Mouse (Mus musculus) CH12.LX (cell line): ENCODE data around the gene Sephs1. TPM values are rescaled to one million over a fixed set of nuclear protein-coding genes. Genes with fewer than 3 reads are reported as not detected.

Experiments used
- DNase-seq: peaks from one replicate; pipeline ENCODE4 v3.0.0-alpha.2; 2013; ENCODE audit errors: extremely low read depth
- H3K27ac ChIP-seq: 2 replicates; pipeline ENCODE4 v1.5.1; 2012; ENCODE audit warnings: low read depth, mild to moderate bottlenecking, control low read depth, moderate library complexity; ENCODE audit not compliant: insufficient read depth
- H3K27me3 ChIP-seq: replicated peaks from 2 replicates; pipeline ENCODE3; 2012; ENCODE audit warnings: inconsistent platforms
- H3K36me3 ChIP-seq, 2 experiments: replicated peaks in 1 of 2; 2 replicates each; pipeline versions ENCODE3 to v1.6.1; 2012; ENCODE audit warnings: inconsistent platforms in 1 of 2, low read length in 1 of 2, mild to moderate bottlenecking in 1 of 2, mixed read lengths in 1 of 2, moderate library complexity in 1 of 2; ENCODE audit not compliant: control insufficient read depth in 1 of 2, insufficient read depth in 1 of 2
- H3K4me1 ChIP-seq, 2 experiments: 2 replicates each; pipeline ENCODE4 v1.6.1; 2012; ENCODE audit warnings: inconsistent platforms in 1 of 2, moderate library complexity in 1 of 2; ENCODE audit not compliant: insufficient read depth in 2 of 2, control insufficient read depth in 1 of 2
- H3K4me2 ChIP-seq: 2 replicates; pipeline ENCODE4 v1.6.1; 2012; ENCODE audit warnings: low read depth, mild to moderate bottlenecking, control low read depth; ENCODE audit not compliant: poor library complexity, insufficient read depth, severe bottlenecking
- H3K4me3 ChIP-seq, 3 experiments: fragments of 150-350 bp in 1 of 3; sonication (generic) in 1 of 3; replicated peaks in 1 of 3; 2 replicates each; pipeline versions ENCODE3 to v1.5.1; 2011 to 2012; ENCODE audit warnings: low read depth in 2 of 3, low read length in 2 of 3, mild to moderate bottlenecking in 2 of 3, moderate library complexity in 2 of 3, control low read depth in 1 of 3, improper control_type of control experiment in 1 of 3, inconsistent platforms in 1 of 3, mixed read lengths in 1 of 3; ENCODE audit not compliant: poor library complexity in 1 of 3
- H3K79me2 ChIP-seq: replicated peaks from 2 replicates; pipeline ENCODE4 v1.6.1; 2012; ENCODE audit warnings: mild to moderate bottlenecking, moderate library complexity; ENCODE audit not compliant: control insufficient read depth, poor library complexity, insufficient read depth, severe bottlenecking; ENCODE audit errors: extremely low read depth
- H3K9ac ChIP-seq: 2 replicates; pipeline ENCODE4 v1.6.1; 2012; ENCODE audit warnings: low read depth, mild to moderate bottlenecking, control low read depth, moderate library complexity; ENCODE audit not compliant: insufficient read depth
- H3K9me3 ChIP-seq: replicated peaks from 2 replicates; pipeline ENCODE3; 2012; ENCODE audit warnings: low read length, inconsistent platforms, mixed read lengths
- BHLHE40 ChIP-seq: IDR thresholded peaks from 2 replicates; pipeline ENCODE4 v1.6.1; 2011; ENCODE audit warnings: mild to moderate bottlenecking, low read depth, low read length, improper control_type of control experiment
- CHD1 ChIP-seq: IDR thresholded peaks from 2 replicates; pipeline ENCODE4 v1.6.1; 2012; ENCODE audit warnings: low read depth, low read length, improper control_type of control experiment, inconsistent platforms
- CHD2 ChIP-seq: IDR thresholded peaks from 2 replicates; pipeline ENCODE4 v1.6.1; 2011; ENCODE audit warnings: low read length, improper control_type of control experiment
- E2F4 ChIP-seq: IDR thresholded peaks from 2 replicates; pipeline ENCODE4 v1.6.1; 2011; ENCODE audit warnings: low read depth, low read length, improper control_type of control experiment; ENCODE audit not compliant: insufficient replicate concordance
- EP300 ChIP-seq: IDR thresholded peaks from 2 replicates; pipeline ENCODE4 v1.6.1; 2011; ENCODE audit warnings: low read length, improper control_type of control experiment
- GABPA ChIP-seq: IDR thresholded peaks from 2 replicates; pipeline ENCODE4 v1.6.1; 2012; ENCODE audit warnings: low read depth, low read length, improper control_type of control experiment, inconsistent platforms; ENCODE audit not compliant: insufficient replicate concordance
- HCFC1 ChIP-seq: IDR thresholded peaks from 2 replicates; pipeline ENCODE4 v1.6.1; 2012; ENCODE audit warnings: low read depth, mild to moderate bottlenecking, inconsistent platforms, low read length, improper control_type of control experiment
- JUN ChIP-seq: IDR thresholded peaks from 2 replicates; pipeline ENCODE4 v1.6.1; 2011; ENCODE audit warnings: low read depth, mild to moderate bottlenecking, low read length, improper control_type of control experiment, moderate library complexity; ENCODE audit not compliant: insufficient read depth
- KAT2A ChIP-seq: IDR thresholded peaks from 2 replicates; pipeline ENCODE4 v1.6.1; 2012; ENCODE audit warnings: low read length, improper control_type of control experiment, inconsistent platforms; ENCODE audit not compliant: insufficient replicate concordance
- MAX ChIP-seq: IDR thresholded peaks from 2 replicates; pipeline ENCODE4 v1.6.1; 2011; ENCODE audit warnings: low read length, improper control_type of control experiment
- MAZ ChIP-seq: IDR thresholded peaks from 2 replicates; pipeline ENCODE4 v1.6.1; 2012; ENCODE audit warnings: low read depth, mild to moderate bottlenecking, inconsistent platforms, low read length, improper control_type of control experiment, moderate library complexity
- MEF2A ChIP-seq: IDR thresholded peaks from 2 replicates; pipeline ENCODE4 v1.6.1; 2014; ENCODE audit warnings: low read depth, mild to moderate bottlenecking, inconsistent platforms, low read length, improper control_type of control experiment, borderline replicate concordance
- POLR2A ChIP-seq: IDR thresholded peaks from 2 replicates; pipeline ENCODE4 v1.6.1; 2011; ENCODE audit warnings: low read depth, mild to moderate bottlenecking, improper control_type of control experiment, low read length
- SMC3 ChIP-seq: IDR thresholded peaks from 2 replicates; pipeline ENCODE4 v1.6.1; 2011; ENCODE audit warnings: low read depth, low read length, improper control_type of control experiment
- TCF12 ChIP-seq: IDR thresholded peaks from 2 replicates; pipeline ENCODE4 v1.6.1; 2014; ENCODE audit warnings: low read depth, mild to moderate bottlenecking, inconsistent platforms, low read length, improper control_type of control experiment
- UBTF ChIP-seq: IDR thresholded peaks from 2 replicates; pipeline ENCODE4 v1.6.1; 2012; ENCODE audit warnings: low read depth, mild to moderate bottlenecking, inconsistent platforms, low read length, improper control_type of control experiment, moderate library complexity
- USF1 ChIP-seq: IDR thresholded peaks from 2 replicates; pipeline ENCODE4 v1.6.1; 2014; ENCODE audit warnings: low read depth, mild to moderate bottlenecking, inconsistent platforms, low read length, improper control_type of control experiment
- USF2 ChIP-seq: conservative IDR thresholded peaks from 2 replicates; pipeline ENCODE4 v1.6.1; 2011; ENCODE audit warnings: low read depth, low read length, improper control_type of control experiment
- ZC3H11A ChIP-seq: IDR thresholded peaks from 2 replicates; pipeline ENCODE4 v1.6.1; 2012; ENCODE audit warnings: low read depth, mild to moderate bottlenecking, inconsistent platforms, low read length, improper control_type of control experiment
- ZKSCAN1 ChIP-seq: IDR thresholded peaks from 2 replicates; pipeline ENCODE4 v1.6.1; 2012; ENCODE audit warnings: low read depth, inconsistent platforms, low read length, improper control_type of control experiment, borderline replicate concordance
- ZNF384 ChIP-seq: IDR thresholded peaks from 2 replicates; pipeline ENCODE4 v1.6.1; 2012; ENCODE audit warnings: low read depth, low read length, improper control_type of control experiment, inconsistent platforms
- dilution Hi-C: fragments of 300-500 bp; cut with MboI; formaldehyde crosslinking; loops from 2 replicates; pipeline ENCODE4 v1.14.3; 2020; ENCODE audit warnings: low sequenced_read_pairs; ENCODE audit not compliant: extremely low pct_unique_long_range_greater_than_20kb, extremely low pct_ligation_motif_present
- in situ Hi-C: fragments of 300-500 bp; cut with MboI; formaldehyde crosslinking; loops from 3 replicates; pipeline ENCODE4 v1.14.3; 2019; ENCODE audit warnings: low sequenced_read_pairs, low pct_ligation_motif_present, low pct_unique_long_range_greater_than_20kb, mixed read lengths
- polyA plus RNA-seq: library from polyadenylated mRNA; unstranded; fragments of >175 nt; gene quantifications from 2 replicates; pipeline ENCODE4 v1.2.1, GENCODE M21; 2012; ENCODE audit warnings: low read depth; ENCODE audit not compliant: insufficient read length
- total RNA-seq, 2 experiments: library from RNA; depleted of rRNA; stranded (reverse); fragments of 300-350 nt in 1 of 2; fragments of >200 nt in 1 of 2; gene quantifications; 2 replicates each; pipeline ENCODE4 v1.2.3; 2012 to 2014

The Sephs1 gene
- total and polyA plus RNA-seq, 3 experiments: 39.5 to 85.8 (median 62.0) TPM

GRCm38 (mm10) chr2:4918860-4919739 is 37.7 kb downstream of the Sephs1 start, which contains the start of gene Phyh (continued):
- no peak for TF ChIP-seq E2F4
- TF ChIP-seq, all 38 proteins: peak for 21

- no peak overlapping the region for H3K4me2 ChIP-seq
- H3K27ac ChIP-seq: no peak overlapping the region
- H3K9ac ChIP-seq: no peak overlapping the region
- no peak for DNase-seq
- H3K79me2 ChIP-seq: no peaks in the 10 kb centered on the region
- in situ Hi-C loops (loop anchor here (25.0 kb wide), 2 partner anchors 466 to 916 kb away; partner anchors contain the start of genes Cdc123 and Nudt5), dilution Hi-C loops (no loop called here)
- no peak overlapping the region for H3K4me3 ChIP-seq
- peaks cover 3 to 24% of the 10 kb centered on the region in 2 experiments for H3K4me1 ChIP-seq
- H3K27me3 ChIP-seq: no peaks in the 10 kb centered on the region
- peaks cover 3 to 11% of the 10 kb centered on the region in 2 experiments for H3K36me3 ChIP-seq
- no peak for TF ChIP-seq JUN
- no peak for TF ChIP-seq SMC3
- TF ChIP-seq USF1: no peak
- no peak for TF ChIP-seq MEF2A
- TF ChIP-seq BHLHE40: no peak
- no peak for TF ChIP-seq HCFC1
- H3K9me3 ChIP-seq: peaks cover 2% of the 10 kb centered on the region
Measured at GRCm38 (mm10) chr2:4921019-4921418, 39.7 kb downstream of the Sephs1 start.

- in situ Hi-C loops (loop anchor here (25.0 kb wide), 2 partner anchors 465 to 915 kb away; partner anchors contain the start of genes Cdc123 and Nudt5), dilution Hi-C loops (no loop called here)
- H3K9me3 ChIP-seq: peaks cover 2% of the 10 kb centered on the region
- no peak overlapping the region for H3K9ac ChIP-seq
- no peak overlapping the region for H3K4me2 ChIP-seq
- no peaks in the 10 kb centered on the region for H3K27me3 ChIP-seq
- no peak overlapping the region for H3K4me3 ChIP-seq
- TF ChIP-seq KAT2A (no peak), MEF2A (no peak), USF2 (no peak), CHD1 (no peak), TCF12 (no peak), UBTF (no peak), CHD2 (no peak), HCFC1 (no peak), GABPA (no peak), ZC3H11A (no peak), E2F4 (no peak), SMC3 (no peak), EP300 (no peak), ZKSCAN1 (no peak), MAZ (no peak), POLR2A (no peak), ZNF384 (no peak), USF1 (no peak), MAX (no peak)
- H3K4me1 ChIP-seq: peaks cover 3 to 14% of the 10 kb centered on the region in 2 experiments
- H3K36me3 ChIP-seq: peaks cover 5 to 22% of the 10 kb centered on the region in 2 experiments
- no peak overlapping the region for H3K27ac ChIP-seq
- DNase-seq: no peak
- no peaks in the 10 kb centered on the region for H3K79me2 ChIP-seq
Measured at GRCm38 (mm10) chr2:4922476-4923164, 41.3 kb downstream of the Sephs1 start.
